Mouse (Mus musculus) cerebellum, postnatal 25 days (tissue): ENCODE measurements around the gene Gm9918.
A peak's percentile ranks its signal among the peaks of the same experiment; 100 is the strongest.

Experiments used
- DNase-seq, 2 experiments: peaks; one replicate each; pipeline ENCODE4 v3.0.0; 2021; ENCODE audit warnings: mixed read lengths in 2 of 2

Gm9918 gene

DNA sequence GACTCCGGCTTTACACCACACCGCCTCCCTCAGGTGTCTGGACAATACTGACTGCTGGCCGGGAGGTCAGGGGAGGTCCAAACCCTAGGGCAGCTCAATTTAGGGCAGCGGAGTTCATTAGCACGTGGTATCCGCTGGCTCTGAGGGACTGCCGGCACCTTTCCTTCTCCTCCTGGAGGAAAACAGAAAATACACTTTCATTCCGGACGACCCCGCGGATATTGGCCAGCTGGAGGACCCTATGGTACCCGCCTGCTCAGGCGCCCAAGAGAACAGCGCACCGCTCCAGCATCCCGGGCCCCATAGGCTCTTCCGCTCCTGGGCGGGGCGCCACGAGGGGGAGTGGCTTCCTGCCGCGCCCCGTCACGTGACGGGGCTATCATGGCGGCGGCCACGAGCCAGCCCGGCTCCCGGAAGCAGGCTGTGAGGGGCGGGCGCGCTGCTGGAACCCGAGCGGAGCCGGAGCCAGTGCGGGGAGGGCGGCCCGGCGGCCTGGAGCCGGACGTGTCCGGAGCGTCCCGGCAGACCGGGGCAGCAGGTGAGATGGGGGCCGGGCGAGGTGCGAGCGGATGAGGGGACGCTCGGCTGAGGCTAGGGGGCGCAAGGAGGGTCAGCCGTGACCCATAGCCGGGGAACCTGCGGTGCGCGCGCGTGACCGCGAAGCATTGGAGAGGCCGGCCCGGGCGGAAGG lies 8.9 kb downstream of the Gm9918 start, which contains the start of gene Mfsd5:
Gene Mfsd5, plus strand, starts transcription at position 363 of the 691 bp plus-strand sequence.
- DNase-seq = peak; percentile 92 to 98

DNA sequence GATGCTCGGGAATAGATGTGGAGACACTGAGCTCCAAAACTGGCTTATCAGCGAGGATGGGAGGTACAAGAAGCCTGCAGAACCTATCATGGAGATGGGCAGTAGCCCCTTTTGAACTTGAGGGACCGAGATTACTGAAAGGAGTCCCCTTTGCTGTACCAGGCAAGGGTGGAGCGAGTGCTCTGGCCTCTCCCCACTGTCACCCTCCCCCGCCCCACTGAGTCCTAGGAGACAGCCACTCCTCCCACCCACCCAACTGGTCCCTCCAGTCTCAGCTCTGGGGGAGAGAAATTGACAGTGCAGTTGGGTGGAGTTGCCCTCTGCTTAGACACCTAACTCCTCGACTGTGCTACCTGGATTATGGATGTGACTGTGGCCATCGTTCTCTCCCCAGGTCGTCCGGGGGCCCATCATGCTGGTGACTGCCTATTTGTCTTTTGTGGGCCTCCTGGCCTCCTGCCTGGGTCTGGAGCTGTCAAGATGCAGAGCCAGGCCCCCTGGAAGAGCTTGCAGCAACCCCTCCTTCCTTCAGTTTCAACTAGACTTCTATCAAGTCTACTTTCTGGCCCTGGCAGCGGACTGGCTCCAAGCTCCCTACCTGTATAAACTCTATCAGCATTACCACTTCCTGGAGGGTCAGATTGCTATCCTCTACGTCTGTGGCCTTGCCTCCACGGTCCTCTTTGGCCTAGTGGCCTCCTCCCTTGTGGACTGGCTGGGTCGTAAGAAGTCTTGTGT lies 9.6 kb downstream of the Gm9918 start:
- DNase-seq = peak in 1 of 2 experiments; percentile 31

DNA sequence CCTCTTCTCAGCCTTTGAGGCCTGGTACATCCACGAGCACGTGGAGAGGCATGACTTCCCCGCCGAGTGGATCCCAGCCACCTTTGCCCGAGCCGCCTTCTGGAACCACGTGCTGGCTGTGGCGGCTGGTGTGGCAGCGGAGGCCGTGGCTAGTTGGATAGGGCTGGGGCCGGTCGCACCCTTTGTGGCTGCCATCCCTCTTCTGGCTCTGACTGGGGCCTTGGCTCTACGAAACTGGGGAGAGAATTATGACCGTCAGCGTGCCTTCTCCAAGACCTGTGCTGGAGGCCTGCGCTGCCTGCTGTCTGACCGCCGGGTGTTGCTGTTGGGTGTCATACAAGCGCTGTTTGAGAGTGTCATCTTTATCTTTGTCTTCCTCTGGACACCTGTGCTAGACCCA lies 10.3 kb downstream of the Gm9918 start:
- peak; percentile 11 to 20 for DNase-seq

DNA sequence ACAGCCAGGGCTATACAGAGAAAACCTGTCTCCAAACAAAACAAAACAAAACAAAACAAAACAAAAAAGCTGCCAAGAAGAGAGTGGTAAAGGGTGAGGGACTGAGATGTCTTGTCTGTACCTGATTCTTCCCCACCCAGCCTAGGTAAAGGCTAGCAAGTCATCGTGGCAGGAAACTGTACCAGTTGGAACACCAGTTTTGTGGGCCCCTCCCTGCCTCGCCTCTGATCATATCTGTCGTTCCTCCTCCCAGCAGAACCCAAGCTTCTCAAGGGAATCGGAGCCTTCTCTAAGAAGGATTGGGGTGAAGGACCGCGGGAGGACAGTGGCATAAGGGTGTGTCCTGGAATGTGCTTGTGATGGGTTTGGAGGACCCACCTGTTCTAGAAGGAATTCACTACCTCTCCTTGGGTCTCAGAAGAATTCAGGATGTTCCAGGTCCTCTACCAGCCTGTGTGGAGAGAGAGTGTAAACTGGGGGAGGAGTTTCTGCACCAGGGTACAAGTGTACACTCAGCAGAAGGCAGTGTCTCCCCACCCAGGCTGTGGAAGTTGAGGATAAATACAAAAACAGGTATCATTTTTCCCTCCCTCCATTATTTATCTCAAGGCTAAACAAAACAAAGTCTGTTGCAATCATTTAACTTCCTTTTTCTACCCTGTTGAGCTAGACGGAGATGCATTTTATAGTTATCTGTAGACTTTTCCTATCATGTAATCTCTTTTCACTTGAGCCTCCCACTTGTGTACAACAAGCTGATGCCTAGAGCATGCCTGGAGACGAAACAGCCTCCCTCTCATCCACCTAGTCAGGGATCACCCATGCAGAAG lies 12.3 kb downstream of the Gm9918 start:
- DNase-seq = no peak

DNA sequence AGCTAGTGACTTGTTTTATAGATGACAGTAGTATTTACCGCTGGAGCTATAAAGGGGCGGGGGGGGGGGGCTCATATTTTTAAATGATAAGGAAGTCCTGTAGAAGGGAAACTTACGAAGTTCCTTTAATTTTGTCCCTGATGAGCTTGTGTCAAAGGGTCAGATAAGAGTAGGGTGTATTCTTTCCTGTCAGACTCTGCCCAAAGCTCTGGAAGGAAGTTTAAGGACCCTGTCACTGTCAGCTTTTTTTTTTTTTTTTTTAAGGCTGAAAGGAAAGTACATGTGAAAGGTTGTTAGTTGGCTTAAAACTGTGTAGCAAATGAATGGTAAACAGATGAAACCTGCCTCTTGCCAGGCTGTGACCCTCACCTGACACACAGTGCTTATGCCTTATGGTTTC lies 13.3 kb downstream of the Gm9918 start:
- DNase-seq = no peak

DNA sequence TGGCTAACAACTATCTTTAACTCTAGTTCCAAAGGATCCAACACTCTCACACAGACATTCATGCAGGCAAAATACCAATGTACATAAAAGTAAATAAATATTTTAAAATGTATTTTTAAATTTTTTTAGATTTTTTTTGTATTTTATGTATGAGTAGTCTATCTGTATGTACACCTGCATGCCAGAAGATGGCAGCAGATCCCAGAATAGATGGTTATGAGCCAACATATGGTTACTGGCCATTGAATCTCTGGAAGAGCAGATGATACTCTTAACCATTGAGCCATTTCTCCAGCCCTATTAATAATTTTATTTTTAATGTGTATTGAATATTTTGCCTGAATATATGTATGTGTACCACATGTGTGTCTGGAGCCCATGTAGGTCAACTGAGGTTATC lies 17.0 kb downstream of the Gm9918 start:
- DNase-seq = peak in 1 of 2 experiments; percentile 60

DNA sequence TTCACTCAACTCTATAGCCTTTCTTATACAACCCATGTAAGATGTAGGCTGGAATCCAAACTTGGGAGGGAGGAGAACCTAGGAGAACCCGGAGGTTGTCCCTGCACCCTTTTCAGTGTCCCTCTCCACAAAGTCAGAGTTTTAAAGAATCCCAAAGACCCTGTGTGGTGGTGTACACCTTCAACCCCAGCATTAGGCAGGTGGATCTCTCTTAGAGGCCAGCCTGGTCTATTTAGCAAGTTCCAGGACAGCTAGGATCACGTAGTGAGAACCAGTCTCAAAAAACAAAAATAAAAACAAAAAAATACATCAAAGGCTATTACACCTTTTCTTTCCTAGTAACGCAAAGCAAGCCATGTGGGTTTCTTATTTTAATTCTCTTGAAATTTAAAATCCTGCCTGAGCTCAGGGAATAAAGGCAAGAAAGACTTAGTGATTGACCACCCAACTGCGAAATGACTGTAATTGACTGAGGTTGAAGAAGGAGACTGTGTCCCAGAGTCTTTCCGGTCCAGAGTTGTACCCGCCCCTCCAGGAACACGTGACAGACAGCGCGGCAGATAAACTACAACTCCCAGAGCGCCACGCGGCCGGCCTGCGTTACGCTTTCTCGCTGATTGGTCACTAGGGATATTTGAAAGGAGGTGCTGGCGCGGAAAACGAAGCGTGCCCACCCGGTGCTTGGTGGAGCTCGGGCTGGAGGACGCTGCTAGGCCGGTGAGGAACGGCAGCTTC lies 25.4 kb downstream of the Gm9918 start, which contains the start of gene Espl1:
Gene Espl1, plus strand, starts transcription at position 634 of the 735 bp plus-strand sequence.
- DNase-seq = peak; percentile 94 to 95

DNA sequence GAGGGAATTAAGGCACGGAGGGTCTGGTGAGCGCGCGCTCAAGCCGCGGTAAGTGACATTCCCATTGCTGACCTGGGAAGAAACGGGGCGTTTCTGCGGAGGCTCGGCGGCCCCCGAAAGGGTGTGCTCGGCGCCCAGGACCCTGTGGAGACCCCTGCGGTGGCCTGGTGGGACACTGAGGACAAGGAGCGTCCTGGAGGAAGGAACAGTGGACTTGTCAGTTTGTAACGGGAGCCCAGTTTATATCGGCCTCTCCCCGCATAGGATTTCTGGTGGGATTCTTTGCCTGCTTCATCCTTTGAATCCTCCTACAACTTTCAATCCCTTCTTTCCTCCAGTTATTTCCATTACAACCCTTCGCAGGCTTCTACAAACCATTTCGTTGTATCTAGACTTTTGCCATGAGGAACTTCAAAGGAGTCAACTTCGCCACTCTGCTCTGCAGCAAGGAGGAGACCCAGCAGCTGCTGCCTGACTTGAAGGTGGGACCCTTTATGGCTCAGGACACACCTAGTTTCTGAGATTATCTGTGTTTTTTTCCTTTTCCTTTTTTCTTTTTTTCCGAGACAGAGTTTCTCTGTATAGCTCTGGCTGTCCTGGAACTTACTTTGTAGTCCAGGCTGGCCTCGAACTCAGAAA lies 26.1 kb downstream of the Gm9918 start:
- no peak for DNase-seq

DNA sequence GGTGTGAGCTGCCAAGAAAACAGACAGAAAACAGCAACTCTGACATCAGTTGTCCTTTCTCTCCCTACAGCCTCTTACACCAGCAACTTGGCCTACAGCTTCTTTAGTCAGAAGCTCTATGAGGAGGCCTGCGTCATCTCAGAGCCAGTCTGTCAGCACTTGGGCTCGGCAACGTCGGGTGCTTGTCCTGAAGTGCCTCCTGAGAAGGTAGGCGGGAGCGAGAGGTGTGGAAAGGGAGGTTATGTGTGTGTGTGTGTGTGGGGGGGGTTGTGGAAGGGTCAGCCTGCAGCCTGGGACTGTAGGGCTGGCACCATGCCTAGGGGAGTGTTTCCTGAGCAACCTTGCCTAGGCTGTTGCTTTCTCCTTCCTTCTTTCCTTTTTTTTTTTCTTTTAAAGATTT lies 32.2 kb downstream of the Gm9918 start:
- no peak for DNase-seq

DNA sequence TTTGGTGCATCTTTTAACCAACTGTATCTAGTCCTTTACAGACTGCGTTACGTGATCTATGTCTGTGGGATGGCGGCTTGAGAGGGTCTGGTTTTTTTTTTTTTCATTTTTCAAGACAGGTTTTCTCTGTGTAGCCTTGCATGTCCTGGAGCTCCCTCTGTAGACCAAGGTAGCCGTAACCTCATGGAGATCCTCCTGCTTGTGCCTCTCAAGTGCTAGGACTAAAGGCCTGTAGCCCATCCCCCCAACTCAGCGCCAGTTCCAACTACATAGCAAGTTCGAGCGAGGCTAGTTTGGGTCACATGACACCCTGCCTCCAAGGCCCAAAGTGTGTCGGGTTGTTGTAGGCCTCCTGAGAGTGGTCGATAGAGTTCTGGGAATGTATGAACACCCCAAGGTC lies 38.4 kb downstream of the Gm9918 start:
- no peak for DNase-seq

DNA sequence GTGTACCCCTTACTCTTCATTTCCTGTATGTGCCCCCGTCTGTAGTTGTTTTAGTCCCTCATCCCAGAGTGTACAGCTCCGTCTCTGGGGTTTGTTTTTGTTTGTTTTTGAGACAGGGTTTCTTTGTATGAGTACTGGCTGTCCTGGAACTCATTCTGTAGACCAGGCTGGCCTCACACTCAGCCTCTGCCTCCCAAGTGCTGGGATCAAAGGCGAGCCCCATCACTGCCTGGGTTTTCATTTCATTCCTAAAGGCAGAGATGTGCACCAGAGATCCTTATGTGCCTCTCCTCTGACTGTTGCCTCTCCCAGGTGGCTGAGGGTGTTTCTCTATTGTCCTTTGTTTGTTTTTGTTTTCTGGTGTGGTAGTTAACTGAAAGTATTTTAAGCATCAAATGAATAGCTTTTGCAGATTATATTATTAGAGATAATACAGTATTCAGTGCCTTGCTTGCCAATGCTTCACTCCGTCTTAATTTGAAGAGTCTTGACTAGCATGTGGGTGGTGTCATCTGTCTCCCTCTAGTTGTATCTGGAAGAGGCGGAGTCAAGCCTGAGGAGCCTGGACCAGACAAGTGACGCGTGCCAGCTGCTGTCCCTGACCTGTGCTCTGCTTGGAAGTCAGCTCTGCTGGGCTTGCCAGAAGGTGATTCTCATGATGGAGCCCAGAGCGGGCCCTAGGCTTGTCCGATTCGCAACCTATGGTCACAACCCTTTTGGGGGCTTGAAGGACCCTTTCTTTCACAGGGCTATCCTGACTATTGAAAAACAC lies 39.9 kb downstream of the Gm9918 start:
- no peak for DNase-seq

DNA sequence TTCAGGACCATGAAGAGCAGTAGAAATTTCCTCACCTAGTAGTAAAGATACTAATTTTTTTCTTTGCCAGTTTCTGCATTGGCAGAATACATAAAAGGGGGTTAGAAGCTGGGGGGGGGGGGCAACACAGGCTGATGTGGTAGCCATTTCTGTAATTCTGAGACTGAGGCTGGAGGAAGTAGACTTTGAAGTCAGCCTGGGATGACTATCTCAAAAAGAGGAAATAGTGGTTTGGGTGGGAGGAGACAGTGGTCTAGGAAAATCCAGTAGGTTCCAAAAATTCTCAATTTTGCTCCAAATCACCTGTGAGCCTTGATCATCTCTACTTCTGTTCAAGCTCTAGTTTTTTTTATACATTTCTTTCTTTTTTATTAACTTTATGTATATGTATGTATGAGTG lies 41.1 kb downstream of the Gm9918 start:
- no peak for DNase-seq

DNA sequence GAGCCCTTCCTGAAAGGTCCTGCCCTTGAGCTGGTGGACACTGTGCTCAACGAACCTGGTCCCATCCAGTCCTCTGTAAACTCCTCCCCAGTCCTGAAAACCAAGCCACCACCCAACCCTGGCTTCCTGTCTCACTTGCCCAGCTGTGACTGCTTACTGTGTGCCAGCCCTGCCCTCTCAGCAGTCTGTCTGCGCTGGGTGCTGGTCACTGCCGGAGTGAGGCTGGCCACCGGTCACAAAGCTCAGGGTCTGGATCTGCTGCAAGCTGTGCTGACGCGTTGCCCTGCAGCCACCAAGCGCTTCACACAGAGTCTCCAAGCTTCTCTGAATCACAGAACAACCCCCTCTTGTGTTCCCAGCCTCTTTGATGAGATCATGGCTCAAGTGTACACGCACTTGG lies 44.9 kb downstream of the Gm9918 start:
- DNase-seq = no peak

DNA sequence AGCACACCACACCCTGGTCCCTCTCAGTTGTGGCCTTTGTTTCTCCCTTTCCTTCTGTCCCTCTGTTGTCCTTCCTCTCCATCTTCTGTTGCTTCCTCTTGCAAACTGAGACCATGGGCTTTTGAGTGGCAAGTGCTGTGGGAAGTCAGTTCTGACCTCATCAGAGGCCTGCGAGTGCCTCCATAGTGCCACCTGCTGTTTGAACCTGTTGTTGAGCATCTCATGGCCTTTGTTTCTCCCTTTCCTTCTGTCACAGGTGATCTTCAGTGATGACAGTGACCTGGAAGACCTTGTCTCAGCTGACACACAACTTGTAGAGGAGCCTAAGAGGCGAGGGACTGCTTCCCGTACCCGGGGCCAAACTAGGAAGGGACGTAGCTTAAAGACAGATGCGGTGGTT lies 45.9 kb downstream of the Gm9918 start:
- peak; percentile 63 to 81 for DNase-seq
